Mouse (Mus musculus) T-helper 1 cell (primary cell): ENCODE measurements at regions not wholly inside any gene's neighbourhood (a gene's known extent, or its start where the extent isn't known, plus 50 kb on each side); places are given as distances from the start of the nearest gene placed in this dataset.

Source experiments
- in situ Hi-C: fragments of 300-600 bp; cut with MboI, MseI; formaldehyde crosslinking; loops from one replicate; pipeline ENCODE4 v1.15.1; 2025; ENCODE audit warnings: high pct_unique_total_duplicates

DNA sequence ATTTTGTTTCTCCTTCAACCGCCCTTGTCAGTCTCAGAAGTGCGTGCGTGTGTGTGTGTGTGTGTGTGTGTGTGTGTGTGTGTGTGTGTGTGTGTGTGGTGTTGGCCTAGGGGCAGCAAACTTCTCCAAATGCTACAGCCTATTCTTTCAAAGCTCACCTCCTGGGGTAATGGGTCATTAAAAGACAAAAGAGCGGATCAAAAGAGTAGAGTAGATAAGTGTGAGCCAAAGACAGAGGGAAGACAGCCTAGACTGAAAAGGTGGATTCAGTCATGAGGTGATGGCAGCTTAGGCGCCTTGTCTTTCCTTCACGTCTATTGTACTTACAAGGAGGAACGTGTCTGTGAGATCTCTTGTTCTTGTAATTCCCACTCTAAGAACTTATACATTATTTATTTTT is 199.6 kb upstream of the Sash1 start:
- in situ Hi-C loops = loop anchor here (10.0 kb wide), 1 partner anchor 1169 kb away; no protein-coding TSS in a partner anchor

DNA sequence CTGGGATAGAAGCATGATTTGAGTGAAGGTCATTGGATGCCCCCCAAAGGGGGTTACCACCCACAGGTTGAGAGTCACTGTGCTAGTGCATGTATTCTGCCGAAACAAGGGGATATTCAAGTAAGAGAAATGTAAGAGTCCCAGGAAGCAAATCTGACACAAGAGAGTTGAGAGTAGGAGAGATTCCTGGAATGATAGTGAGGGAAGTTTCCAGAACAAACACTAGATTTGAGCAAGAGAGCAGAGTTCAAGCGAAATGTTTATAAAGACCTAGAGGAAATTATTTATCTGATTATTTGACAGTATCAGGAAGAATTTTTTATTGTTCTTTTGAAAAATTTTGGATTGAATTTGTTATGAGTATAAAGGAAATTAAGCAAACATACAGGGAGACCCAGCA is 189.0 kb upstream of the Sash1 start:
- in situ Hi-C loops = no loop called here

DNA sequence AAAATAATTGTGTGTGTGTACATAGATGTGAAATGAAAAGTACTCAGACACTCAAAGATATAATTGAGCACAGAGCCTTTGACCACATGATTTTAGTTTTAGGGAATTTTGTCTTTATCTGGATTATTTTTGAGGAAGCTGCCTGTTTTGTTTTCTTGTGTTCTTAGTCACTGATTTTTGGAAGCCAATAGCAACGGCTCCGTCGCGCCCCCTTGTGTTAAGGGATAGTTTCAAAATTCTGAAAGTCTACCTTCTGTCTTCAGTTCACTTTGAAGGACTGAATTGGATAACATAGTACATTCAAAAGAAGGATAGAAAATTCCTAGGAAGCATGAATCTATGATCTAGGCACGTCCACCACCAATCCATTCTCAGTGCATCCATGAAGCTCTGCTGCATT is 185.8 kb upstream of the Sash1 start:
- in situ Hi-C loops = no loop called here

DNA sequence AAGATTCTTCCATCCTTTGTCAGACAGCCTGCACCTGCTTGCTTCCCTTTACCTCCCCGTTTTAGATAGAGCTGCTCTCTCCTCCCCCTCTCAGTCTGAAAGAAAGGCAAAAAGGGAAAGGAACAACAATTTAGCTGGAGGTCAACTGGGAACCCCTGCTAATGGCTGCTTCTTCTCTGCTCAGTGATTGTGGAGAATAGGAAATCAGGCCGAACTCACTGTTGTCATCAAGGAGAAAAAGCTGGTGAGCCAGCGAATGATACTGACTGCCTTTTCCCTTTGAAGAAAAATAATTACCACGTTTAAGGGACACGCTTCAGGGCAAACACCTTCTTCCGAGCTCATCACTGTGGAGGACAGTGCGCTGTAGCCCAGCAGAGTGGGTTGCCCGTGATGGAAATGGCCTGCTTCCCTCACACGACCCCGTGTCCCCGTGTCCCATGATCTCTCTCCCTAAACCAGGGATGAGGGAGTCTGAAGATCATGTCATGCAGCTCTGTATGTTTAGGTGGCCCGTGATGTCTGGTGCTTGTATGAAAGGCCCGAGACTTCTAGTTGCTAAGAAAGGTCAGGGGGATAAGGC is 183.8 kb upstream of the Sash1 start:
- in situ Hi-C loops = no loop called here

DNA sequence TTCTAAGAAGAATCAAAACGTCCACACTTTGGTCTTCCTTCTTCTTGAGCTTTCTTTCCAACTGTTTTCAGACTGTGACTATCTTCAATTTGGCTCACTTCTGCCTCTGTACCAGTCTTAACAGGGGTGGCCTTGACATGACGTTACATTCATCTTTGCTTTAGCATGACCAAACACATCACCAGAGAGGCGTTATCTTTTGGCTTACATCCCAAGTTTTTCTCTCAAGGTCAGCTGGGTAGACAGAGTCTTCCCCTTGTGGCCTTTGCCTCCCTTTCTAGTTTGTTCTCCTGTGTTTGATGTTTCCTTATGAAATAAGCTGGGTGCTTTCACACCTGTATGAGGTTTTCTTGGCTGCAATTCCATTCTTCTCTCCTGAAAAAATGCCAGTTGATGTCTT is 180.7 kb upstream of the Sash1 start:
- in situ Hi-C loops = no loop called here

DNA sequence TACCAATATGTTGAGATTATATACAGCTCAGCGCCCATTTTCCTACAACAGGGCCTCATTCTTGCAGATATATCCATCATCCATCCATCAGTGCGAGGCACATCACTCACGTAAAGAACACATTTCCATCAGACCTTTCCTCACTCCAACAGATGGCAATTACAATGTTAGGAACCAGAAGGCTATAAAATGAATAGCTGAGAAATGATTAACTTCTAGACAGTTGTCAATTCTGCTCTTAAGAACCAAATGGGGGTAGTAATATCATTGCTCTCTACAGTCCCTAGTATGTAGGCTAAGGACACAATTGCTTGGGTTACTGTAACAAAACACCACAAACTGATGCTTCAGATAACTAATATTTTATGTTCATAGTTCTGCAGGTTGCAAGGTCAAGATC is 176.1 kb upstream of the Sash1 start:
- in situ Hi-C loops = no loop called here

DNA sequence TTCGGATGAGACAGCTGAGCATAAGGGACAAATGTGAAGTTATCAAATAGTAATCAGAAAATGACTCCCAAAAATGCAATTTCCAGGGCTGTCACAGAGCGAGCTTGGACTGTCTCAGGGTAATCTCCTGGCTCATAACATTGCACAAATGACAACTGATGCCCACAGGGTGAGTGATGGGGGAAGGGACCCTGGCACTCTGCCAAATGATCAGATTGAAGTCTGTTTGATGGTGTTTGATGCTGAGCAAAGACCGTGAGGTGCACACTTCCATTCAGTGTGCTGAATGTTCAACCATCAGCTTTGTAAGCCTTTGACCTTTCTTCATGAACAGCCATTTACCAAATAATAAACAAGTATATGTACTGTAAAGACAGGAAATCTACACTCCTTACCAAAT is 169.4 kb upstream of the Sash1 start:
- in situ Hi-C loops = no loop called here

DNA sequence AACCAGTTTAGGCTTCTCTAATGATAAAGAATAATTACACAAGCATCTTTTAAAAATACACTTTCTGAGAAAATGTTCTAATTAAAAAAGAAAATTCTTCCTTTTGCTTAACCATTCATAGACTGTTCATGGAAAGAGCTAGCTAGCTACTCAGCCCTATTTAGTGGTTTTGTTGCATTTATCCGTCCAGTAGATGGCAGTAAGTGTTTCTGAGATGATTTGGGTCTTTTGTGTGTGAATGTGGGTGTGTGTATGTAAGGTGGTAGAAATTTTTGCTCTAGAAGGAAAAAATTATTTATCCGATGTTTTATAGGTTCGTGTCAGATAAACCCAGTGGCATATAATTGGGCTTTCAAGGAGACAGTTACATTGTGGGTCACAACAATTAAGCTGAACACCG is 167.5 kb upstream of the Sash1 start:
- in situ Hi-C loops = no loop called here

DNA sequence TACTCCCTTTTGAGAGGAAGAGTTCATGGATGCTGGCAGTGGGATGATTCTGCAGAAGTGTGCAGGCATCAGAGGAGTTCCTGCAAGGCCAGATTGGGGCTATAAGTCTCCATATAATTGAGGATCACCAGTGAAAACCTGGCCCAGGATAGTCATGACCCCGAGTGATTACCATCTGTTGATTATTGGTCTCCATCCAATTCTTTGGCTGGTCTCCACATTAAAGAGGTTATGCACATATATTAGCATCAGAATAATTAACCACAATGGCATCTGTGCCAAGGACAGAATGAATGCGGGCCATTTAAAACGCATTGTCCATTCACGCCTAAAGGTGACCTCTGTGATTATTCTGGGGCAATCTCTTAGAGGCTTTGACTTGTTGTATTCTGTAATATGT is 161.5 kb upstream of the Sash1 start:
- in situ Hi-C loops = no loop called here

DNA sequence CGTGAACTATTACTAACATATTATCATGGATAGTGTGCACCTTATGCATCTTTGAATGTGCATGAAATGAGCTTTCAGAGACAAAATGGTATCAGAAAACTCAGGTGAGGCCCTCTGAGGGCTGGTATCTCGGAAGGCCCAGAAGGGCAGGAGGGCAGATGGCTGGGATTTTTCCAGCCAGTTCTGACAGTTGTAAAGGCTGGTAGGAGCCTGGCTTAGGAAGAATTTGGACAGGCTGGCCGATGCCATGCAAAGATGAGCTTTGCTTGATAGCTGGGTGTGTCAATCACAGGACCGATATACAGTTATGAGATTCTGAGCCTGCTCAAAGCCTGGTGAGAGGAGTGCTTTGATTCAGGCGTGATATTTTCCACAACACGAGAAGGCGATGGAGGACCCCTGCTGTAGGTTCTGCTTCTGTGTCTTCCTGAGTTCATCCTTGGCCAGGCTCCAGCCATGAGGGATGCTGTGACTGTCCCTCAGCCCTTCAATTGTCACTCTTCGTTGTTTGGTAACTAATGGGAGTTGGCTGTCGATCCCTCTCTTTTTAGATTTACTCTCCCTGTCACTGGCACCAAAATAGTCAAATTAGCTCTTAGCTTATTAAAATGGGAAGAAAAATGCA is 159.0 kb upstream of the Sash1 start:
- in situ Hi-C loops = no loop called here

DNA sequence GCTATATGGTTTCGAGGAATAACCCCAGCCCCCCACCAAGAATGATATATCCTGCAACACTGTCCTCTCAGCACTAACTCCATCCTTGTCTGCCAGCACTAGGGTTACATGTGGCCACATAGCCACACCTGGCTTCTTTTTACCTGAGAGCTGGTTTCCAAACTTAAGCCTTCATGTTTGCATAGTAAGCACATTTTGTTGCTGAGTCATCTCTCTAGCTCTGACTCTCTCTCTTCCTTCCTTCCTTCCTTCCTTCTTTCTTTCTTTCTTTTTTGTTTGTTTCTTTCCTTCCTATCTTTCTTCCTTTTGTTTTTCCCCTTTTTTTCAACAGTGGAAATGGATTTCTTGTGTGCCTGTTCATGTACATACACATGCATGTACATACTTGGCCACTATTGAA is 157.6 kb upstream of the Sash1 start:
- in situ Hi-C loops = no loop called here

DNA sequence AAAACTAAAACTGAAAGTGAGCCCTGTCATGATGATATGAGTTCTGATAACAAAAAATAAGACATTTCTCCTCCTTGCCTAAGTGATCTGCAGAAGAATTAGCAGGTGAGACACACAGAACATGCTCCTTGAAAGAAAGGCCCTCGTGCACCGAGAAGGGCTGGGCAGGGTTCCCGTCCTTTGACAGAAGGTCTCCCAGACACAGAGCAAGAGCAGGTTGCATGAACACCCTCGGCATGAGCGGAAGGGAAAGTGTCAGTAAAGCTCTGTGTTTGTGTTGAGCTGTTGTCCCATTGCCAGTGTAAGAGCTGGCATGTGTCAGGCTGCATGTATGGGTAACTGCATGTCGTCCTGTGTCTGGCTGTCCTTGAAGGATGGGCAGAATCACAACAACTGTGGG is 144.6 kb upstream of the Sash1 start:
- in situ Hi-C loops = no loop called here

DNA sequence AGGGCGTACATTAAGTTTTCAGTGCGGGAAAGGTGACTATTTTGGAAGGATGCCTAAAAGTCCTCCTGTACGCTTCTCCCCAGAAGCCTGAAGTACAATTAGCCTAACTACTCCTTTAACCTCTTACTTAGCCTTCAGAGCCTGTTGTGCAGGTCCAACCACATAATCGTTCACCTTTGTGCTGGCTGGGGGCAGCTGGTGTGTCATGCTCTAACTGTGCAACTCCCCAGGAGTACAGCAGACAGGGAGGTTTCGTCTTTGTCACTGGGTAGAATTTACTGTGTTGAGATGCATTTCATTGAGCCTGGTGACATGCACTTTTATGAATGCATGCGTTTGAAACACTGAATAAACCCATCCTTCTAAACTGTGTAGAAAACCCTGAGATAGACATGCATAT is 143.6 kb upstream of the Sash1 start:
- in situ Hi-C loops = no loop called here

DNA sequence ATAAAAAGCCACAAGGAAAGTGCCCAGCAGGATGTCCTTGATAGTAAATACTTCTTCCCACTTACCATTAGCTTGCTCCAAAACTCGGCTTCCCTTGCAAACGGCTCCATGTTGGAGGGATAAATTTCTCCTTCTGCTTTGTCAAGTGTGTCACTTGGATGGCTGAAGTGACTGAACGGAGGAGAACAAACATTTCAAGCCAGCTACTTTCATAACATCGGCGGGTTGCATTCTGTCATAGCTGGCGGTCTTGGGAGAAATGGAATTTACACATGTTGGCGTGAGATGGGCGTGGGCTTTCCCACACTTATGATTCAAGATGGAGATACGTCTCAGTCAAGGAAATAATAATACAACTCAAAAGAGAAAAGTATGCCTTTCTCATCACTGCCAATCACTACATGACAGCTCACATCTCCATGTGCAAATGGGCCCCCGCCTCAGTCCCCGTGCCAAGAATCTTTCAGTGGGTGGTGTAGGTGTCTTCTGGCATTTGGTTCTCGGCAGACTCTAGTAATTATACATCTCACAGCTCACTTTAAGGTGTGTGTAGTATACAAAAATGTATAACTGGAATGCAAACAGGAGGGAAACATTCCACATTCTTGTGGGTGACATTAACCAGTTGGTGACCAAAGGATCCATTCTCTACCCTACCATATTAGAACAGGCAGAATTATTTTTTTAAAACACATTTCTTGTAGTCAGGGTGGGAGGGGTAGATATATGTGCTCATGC is 141.4 kb upstream of the Sash1 start:
- in situ Hi-C loops = no loop called here

DNA sequence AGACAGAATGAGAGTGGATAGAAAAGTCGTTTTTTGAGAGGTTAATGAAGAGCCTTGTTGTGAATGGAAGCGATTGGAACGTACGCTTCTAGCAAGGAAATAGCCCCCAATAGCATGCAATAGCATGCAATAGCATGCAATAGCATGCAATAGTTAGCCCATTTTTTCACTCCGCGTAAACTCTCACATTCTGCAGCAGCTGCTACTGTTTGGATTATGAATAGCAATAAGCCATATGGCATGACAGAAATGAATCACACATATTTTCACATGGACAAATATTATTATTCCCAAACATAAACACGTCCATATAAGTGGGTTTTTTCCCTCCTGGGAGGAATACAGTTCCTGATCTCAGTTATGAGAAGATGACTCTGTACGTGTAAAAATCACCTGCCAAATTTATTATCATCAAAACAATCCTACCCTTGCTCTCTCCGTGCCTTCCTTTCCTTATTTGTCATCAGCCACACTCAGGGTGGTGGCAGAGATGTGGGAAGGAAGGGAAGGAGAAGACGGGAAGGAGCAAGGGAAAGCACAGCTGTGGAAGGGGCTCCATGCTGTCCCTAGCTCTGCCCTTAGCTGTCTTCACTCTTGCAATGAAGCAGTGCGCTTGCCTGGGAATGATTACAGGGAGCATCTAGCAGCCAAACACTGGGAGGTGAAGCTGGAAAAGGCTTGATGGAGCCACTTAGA is 129.1 kb upstream of the Sash1 start:
- in situ Hi-C loops = no loop called here

DNA sequence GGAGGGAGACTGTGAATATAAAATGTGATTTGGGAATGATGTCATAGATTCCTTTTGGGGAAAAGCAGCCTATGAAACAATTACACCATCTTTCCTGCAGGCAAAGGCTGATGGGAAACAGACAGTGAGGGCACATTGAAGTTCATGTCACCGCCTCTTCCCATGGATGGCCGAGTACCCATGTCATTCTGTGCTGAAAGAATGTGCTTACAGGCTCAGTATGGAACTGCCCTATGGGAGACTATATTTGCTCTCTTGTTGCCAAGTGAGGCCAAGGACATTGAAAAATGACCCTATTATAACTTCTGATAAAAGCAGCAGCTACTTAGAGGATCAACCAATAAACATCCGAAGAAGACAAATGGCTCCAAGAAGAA is 127.7 kb upstream of the Sash1 start:
- in situ Hi-C loops = no loop called here

DNA sequence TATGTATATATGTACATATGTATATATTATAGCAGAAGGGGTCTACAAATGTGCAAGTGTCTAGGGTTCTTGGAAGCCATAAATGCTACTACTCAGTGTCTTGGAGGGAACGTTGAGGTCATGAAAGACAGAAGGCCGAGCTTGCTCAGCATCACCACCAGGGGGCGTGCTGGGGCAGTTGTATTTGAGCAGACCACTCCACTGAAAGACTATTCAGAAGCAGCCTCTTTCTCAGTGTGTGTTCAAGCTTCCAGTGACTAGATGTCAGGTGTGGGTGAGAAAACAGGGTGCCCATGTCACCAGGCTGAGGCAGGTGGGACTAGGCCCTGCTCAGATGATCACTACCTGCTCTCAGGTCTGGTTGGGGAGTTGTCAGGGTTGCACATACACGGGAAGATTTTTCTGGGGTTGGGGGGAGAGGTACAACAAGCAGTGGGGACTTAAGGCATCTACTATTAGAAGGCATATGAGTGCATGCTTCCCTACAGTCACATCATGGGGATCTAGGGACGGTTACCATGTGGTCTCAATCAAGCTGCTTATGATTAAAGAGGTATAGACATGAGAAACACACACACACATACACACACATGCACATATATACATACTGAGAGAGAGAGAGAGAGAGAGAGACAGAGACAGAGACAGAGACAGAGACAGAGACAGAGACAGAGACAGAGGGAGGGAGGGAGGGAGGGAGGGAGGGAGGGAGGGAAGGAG is 127.1 kb upstream of the Sash1 start:
- in situ Hi-C loops = no loop called here

DNA sequence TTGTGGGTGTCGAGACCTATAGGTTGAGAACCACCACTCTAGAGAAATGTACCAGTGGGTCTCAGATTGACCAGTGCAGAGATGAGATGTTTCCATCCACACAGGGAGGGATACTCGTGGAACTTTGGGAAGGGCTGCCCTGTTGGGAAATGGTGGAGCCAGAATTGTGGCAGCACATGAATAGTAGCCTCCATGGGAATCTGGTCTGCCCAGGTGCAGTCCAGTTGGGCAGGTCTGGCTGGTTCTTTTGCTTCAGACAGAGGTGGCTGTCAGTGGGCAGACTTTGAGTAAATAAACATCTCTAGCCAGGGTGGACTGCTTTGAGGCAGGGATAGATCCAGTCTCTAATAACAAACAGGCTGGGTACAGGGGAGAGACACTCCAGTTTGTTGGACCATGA is 126.0 kb upstream of the Sash1 start:
- in situ Hi-C loops = no loop called here

DNA sequence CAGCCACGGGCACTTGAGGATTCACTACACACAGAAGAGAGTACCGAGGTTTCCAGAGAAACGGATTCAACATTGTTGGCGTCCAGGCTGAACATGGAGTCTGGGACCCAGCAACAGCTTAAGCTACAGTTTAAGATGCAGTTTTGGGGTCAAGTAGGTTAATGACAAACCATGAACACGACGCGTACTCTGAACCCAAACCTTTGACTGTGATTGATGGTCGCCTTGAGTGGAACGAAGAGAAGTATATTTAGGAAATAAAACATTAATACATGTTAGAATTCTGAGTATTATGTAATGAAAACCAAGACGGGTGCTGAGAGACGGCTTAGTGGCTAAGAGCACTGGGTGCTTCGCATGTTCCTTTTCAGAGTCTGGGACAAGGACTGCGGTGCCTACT is 124.3 kb upstream of the Sash1 start:
- in situ Hi-C loops = no loop called here

DNA sequence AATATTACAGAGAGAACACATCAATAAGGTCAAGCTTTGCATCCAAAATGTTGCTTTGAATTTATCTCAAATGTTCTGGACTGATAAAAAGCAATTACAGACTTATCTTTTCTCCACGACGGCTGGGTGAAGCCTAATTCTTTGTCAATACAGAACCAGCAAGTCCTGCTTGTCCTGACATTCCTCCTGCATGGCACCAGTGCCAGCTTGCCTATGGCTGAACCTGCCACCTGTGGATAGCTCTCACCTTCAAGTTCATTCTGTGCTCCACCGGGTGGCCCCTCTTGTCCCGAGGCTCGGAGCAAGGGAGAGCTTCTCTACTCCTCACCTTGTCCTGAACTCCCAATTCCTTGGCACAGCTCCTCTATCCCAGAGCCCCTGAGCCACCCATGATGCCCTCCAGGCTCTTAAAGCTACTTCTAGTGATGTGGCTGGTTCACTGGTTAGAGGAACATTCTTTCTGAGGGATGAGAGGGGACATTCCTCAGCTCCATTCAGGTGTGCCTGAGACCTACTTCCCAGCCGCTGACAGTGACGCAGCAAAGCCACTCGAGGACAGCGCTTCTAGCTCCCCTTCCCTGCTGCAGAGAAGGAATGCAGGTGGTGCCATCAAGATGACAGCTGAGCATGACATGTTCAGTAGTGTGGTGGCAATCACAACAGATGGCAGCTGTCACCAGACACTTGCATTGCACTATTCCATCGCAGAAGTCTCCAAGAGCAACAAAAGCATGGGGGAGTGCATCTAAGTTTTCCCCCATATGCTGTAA is 119.5 kb upstream of the Sash1 start:
- in situ Hi-C loops = no loop called here

DNA sequence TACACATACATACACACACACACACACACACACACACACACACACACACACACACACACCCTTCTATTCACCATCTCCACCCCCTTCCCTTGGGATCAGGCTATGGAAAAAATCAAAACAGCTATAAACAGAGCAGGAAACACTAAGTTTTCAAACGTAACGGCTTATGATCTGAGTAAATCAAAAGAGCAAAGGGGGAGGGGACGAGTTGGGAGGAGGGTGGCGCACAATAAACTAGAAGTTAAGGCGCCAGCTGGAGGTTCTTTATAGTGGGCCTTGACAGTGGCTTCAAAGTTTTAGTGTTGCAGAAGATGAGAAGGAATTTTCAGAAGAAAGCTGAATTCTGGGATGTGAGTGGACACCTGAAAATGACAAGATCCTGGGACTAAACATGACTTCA is 116.4 kb upstream of the Sash1 start:
- in situ Hi-C loops = no loop called here
